Mouse (Mus musculus): ENCODE data around the gene Ugt1a1. TPM values are rescaled to one million over a fixed set of nuclear protein-coding genes. Genes with fewer than 3 reads are reported as not detected.
A peak's percentile ranks its signal among the peaks of the same experiment; 100 is the strongest.

The Ugt1a1 gene
- polyA plus RNA-seq, 1 experiment from 2014 or later: not detected

DNA sequence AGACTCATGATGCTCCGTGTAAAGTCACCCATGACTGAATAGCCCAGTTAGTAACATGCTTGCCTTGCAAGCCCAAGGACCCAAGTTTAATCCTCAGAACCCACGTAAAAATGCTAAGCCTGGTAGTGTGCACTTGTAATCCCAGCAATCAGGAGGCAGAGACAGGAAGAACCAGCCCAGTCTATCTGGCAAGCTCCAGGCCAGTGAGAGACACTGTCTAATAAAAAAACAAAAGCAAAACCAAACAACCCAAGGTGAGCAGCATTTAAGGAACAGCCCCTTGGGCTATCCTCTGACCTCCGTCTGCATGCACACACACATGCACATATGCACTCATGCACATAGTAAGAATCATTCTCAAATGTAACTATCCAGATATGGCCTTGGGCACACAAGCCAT lies 17.8 kb downstream of the Ugt1a1 start:
- no peaks in the 10 kb centered on the region for H3K36me3 ChIP-seq (ENCODE audit: control insufficient read depth, insufficient read depth, low read length)
- peaks cover 92% of the 10 kb centered on the region for H3K9me3 ChIP-seq (replicated peaks; ENCODE audit: control insufficient read depth, low read length)
- H3K27me3 ChIP-seq (ENCODE audit: control insufficient read depth, insufficient read depth, low read length): no peaks in the 10 kb centered on the region
- no peak overlapping the region for H3K27ac ChIP-seq (ENCODE audit: low read depth, low read length)
- no peak overlapping the region for H3K9ac ChIP-seq (ENCODE audit: low read depth, low read length)
- no peak overlapping the region for H3K4me2 ChIP-seq
- no peak overlapping the region for H3K4me3 ChIP-seq (ENCODE audit: low read depth, low read length)
- 71% methylated on average over 3 of the region's 3 CpGs for WGBS (ENCODE audit: insufficient replicate concordance)
- ATAC-seq (replicated peaks; ENCODE audit: insufficient number of reproducible peaks, low FRiP score, low TSS enrichment): no peak
- no peaks in the 10 kb centered on the region for H3K4me1 ChIP-seq (ENCODE audit: control insufficient read depth, insufficient read depth, low read length)

DNA sequence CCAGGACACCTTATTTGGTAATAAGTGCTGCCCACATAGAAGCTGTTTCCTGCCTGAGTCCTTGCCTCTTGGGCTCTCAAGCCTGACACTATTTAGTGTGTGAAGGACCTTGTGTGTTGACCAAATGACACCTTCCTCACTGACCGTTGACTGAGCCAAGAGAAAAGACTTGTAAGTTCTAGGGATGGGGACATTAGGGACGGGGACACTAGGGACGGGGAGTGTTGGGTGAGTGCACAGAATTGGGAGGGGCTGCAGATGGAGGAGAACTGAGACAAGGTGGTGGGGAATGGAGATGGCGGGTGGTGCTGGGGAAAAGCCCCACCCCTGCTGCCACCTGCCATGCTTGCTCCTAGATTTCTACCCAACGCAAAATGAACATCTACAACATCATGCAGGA lies 18.2 kb downstream of the Ugt1a1 start:
- 0 out of 2 replicates have a peak, but pooled peaks have one; percentile 3 for ATAC-seq (replicated peaks; ENCODE audit: insufficient number of reproducible peaks, low FRiP score, low TSS enrichment)
- Histone ChIP-seq H3K27me3 (ENCODE audit: control insufficient read depth, insufficient read depth, low read length) (no peaks in the 10 kb centered on the region), H3K4me2 (no peak overlapping the region), H3K27ac (ENCODE audit: low read depth, low read length) (no peak overlapping the region), H3K36me3 (ENCODE audit: control insufficient read depth, insufficient read depth, low read length) (no peaks in the 10 kb centered on the region), H3K9ac (ENCODE audit: low read depth, low read length) (no peak overlapping the region), H3K4me3 (ENCODE audit: low read depth, low read length) (no peak overlapping the region), H3K4me1 (ENCODE audit: control insufficient read depth, insufficient read depth, low read length) (no peaks in the 10 kb centered on the region), H3K9me3 (replicated peaks; ENCODE audit: control insufficient read depth, low read length) (peaks cover 96% of the 10 kb centered on the region)
- WGBS (ENCODE audit: insufficient replicate concordance): 76% methylated on average over 5 of the region's 5 CpGs

DNA sequence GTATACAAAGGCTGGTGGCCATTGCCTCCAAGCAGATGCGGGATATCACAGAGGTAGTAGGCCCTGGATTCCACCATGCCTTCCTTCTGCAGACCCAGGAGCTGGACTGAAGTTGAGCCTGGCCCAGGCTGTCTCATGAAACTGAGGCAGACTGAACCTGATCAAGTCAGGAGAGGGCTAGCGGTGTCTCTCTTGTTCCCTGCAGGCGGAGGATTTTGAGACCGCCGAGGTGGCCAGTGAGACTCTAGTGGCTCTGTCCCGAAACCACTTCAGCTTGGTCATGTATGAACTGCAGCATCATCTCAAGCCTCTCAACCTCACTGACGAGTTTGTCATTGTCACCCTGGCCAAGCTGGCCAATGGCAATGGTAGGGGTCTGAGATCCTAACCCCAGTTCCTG lies 18.7 kb downstream of the Ugt1a1 start:
- Histone ChIP-seq H3K9me3 (replicated peaks; ENCODE audit: control insufficient read depth, low read length) (peaks cover 99% of the 10 kb centered on the region), H3K4me2 (no peak overlapping the region), H3K9ac (ENCODE audit: low read depth, low read length) (no peak overlapping the region), H3K27ac (ENCODE audit: low read depth, low read length) (no peak overlapping the region), H3K4me1 (ENCODE audit: control insufficient read depth, insufficient read depth, low read length) (no peaks in the 10 kb centered on the region), H3K4me3 (ENCODE audit: low read depth, low read length) (no peak overlapping the region), H3K27me3 (ENCODE audit: control insufficient read depth, insufficient read depth, low read length) (no peaks in the 10 kb centered on the region), H3K36me3 (ENCODE audit: control insufficient read depth, insufficient read depth, low read length) (no peaks in the 10 kb centered on the region)
- no peak for ATAC-seq (replicated peaks; ENCODE audit: insufficient number of reproducible peaks, low FRiP score, low TSS enrichment)
- 69% methylated on average over 7 of the region's 7 CpGs for WGBS (ENCODE audit: insufficient replicate concordance)

DNA sequence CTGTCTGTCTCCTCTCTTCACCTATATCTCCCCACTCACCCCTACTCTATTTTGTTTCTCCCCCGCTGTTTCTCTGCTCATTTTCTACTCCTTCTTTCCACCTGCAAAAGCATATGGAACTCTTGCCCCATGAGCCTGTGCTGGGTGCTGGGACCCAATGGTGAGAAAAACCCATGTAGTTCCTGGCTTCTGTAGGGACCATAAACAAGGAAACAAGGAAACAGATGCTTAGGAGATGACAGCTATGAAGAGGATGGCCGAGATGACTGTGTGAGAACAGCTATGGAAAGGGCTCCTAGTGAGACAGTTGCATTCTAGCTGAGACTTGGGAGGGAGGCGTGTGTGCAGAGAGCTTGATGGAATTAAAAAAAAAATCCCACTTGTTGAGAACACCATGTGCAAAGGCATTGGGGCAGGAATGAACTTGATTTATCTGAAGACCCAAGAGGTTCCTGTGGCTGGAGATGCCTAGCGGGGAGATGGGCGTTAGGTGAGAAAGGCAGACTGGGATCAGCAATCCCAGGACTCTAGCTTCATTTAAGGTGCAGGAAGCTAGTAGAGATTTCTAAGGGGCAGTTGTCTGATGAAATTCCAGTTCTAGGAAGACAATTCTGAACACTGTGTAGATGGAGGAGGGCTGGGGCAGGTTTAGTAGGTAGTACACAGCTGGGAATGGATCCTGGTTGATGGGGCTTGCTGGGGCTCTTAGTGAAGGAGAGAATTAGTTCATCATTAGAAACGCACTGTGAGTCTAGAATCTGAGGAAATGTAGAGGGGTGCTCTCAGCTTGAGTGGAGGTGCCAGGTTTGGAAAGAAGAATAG lies 19.4 kb downstream of the Ugt1a1 start:
- Histone ChIP-seq H3K4me3 (ENCODE audit: low read depth, low read length) (no peak overlapping the region), H3K4me1 (ENCODE audit: control insufficient read depth, insufficient read depth, low read length) (no peaks in the 10 kb centered on the region), H3K27me3 (ENCODE audit: control insufficient read depth, insufficient read depth, low read length) (no peaks in the 10 kb centered on the region), H3K4me2 (no peak overlapping the region), H3K9me3 (replicated peaks; ENCODE audit: control insufficient read depth, low read length) (peaks cover 99% of the 10 kb centered on the region), H3K9ac (ENCODE audit: low read depth, low read length) (no peak overlapping the region), H3K27ac (ENCODE audit: low read depth, low read length) (no peak overlapping the region), H3K36me3 (ENCODE audit: control insufficient read depth, insufficient read depth, low read length) (no peaks in the 10 kb centered on the region)
- WGBS (ENCODE audit: insufficient replicate concordance): 69% methylated on average over 6 of the region's 6 CpGs
- ATAC-seq (replicated peaks; ENCODE audit: insufficient number of reproducible peaks, low FRiP score, low TSS enrichment): no peak

DNA sequence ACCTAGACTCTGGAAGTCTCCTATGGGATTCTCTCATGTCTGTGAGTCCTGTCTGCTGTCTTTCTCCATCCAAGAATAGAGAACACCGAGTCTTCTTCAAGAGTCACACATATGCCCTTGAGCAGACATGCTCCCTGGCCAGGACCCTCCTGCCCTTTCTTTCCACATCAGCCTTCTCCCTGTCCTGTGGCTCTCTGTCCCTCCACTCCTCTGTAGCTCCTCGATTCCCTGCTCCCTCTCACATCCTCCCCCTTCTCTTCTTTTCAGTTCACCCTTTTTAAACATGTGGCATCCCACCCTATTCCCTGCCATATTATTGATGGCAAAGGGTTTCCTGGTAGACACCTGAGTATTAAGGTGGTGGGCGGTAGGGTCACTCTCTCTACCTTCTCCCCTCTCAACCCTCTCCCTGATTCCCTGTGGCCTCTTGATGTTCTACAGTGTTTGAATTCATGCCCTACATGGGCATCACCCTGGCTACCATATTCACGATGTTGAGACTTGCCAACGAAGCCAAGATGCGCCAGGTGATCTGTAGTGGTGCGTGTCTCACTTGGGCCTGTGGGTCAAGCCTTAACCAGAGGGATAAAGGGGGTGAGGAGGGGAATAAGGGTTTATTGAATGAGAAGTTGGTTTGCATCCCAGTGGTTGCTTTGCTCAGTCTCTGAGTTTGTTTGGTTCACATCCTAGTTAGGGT lies 20.2 kb downstream of the Ugt1a1 start:
- H3K4me2 ChIP-seq: no peak overlapping the region
- no peaks in the 10 kb centered on the region for H3K4me1 ChIP-seq (ENCODE audit: control insufficient read depth, insufficient read depth, low read length)
- ATAC-seq (replicated peaks; ENCODE audit: insufficient number of reproducible peaks, low FRiP score, low TSS enrichment): no peak
- H3K9ac ChIP-seq (ENCODE audit: low read depth, low read length): no peak overlapping the region
- peaks cover 96% of the 10 kb centered on the region for H3K9me3 ChIP-seq (replicated peaks; ENCODE audit: control insufficient read depth, low read length)
- no peak overlapping the region for H3K4me3 ChIP-seq (ENCODE audit: low read depth, low read length)
- WGBS (ENCODE audit: insufficient replicate concordance): 60% methylated on average over 7 of the region's 7 CpGs
- H3K27ac ChIP-seq (ENCODE audit: low read depth, low read length): no peak overlapping the region
- H3K36me3 ChIP-seq (ENCODE audit: control insufficient read depth, insufficient read depth, low read length): no peaks in the 10 kb centered on the region
- no peaks in the 10 kb centered on the region for H3K27me3 ChIP-seq (ENCODE audit: control insufficient read depth, insufficient read depth, low read length)

DNA sequence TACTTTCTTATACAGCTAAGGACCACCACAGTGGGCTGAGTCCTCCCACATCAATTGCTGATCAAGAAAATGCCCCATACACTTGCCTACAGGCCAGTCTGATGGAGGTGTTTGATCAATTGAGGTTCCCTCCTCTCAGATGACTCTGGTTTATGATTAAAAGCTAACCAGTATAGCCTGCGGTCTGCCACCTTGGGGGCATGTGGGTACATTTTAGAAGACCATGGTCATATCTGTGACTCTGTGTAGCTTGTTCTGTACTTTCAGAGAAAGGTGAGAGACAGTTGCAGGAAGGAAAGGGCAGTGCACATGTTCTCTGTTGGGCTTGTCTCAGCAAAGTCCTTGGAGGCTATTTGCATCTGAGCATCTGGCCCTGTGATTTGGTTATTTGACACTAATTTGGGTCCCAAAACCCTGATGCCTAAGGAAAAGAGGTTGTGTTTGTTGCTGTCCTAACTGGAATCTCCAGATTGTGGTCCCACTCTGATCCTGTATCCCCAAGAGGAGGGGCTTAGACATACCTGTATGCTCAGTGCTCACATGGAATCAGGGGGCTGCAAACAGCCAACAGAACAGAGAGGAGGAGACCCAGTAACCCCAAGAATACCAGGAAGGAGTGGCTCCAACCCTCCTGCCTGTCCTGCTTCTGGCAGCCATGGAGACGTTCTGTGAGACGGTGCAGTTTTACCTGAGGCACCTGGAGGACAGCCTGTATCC lies 21.1 kb downstream of the Ugt1a1 start:
- Histone ChIP-seq H3K9me3 (replicated peaks; ENCODE audit: control insufficient read depth, low read length) (peaks cover 97% of the 10 kb centered on the region), H3K4me1 (ENCODE audit: control insufficient read depth, insufficient read depth, low read length) (no peaks in the 10 kb centered on the region), H3K4me2 (no peak overlapping the region), H3K27me3 (ENCODE audit: control insufficient read depth, insufficient read depth, low read length) (no peaks in the 10 kb centered on the region), H3K9ac (ENCODE audit: low read depth, low read length) (no peak overlapping the region), H3K36me3 (ENCODE audit: control insufficient read depth, insufficient read depth, low read length) (no peaks in the 10 kb centered on the region), H3K27ac (ENCODE audit: low read depth, low read length) (no peak overlapping the region), H3K4me3 (ENCODE audit: low read depth, low read length) (no peak overlapping the region)
- 51% methylated on average over 3 of the region's 3 CpGs for WGBS (ENCODE audit: insufficient replicate concordance)
- no peak for ATAC-seq (replicated peaks; ENCODE audit: insufficient number of reproducible peaks, low FRiP score, low TSS enrichment)

DNA sequence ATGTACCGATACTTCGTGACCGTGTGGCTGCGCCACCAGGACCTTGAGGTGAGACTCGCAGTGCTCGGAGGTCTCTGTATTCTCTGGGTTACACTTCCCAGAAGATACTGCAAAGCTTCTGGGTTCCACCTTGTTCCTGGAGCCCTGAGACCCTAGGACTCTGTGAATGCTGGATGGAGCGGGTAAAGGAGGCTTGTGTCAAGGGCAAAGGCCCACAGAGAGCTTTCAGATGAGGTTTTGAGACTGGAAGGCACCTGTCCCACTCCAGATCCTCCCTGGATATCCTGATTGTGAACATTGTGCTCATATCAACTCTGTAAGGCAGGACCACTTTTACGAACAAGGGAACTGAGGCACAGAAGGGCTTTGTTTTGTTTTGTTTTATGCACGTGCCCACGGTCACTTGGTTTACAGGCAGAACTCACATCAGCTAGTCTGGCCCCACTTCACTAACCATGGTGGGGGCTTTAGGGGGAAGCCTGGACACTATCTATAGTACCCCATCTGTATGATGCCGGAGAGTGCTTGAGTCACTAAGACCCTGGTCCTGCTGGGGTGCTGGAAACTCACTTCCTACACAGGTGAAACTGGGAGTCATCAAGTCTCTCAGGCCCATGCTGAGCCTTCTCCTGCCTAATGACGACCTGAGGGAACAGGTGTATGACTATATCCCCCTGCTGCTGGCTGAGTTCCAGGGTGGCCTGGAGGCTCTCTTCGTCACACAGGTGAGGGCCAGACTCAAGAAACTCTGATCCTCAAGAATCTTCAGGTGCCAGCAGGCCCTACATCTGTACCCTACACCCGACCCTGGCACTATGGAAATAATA lies 21.9 kb downstream of the Ugt1a1 start:
- Histone ChIP-seq H3K27me3 (ENCODE audit: control insufficient read depth, insufficient read depth, low read length) (no peaks in the 10 kb centered on the region), H3K4me2 (no peak overlapping the region), H3K9me3 (replicated peaks; ENCODE audit: control insufficient read depth, low read length) (peaks cover 97% of the 10 kb centered on the region), H3K4me3 (ENCODE audit: low read depth, low read length) (no peak overlapping the region), H3K9ac (ENCODE audit: low read depth, low read length) (no peak overlapping the region), H3K4me1 (ENCODE audit: control insufficient read depth, insufficient read depth, low read length) (no peaks in the 10 kb centered on the region), H3K27ac (ENCODE audit: low read depth, low read length) (no peak overlapping the region), H3K36me3 (ENCODE audit: control insufficient read depth, insufficient read depth, low read length) (no peaks in the 10 kb centered on the region)
- no peak for ATAC-seq (replicated peaks; ENCODE audit: insufficient number of reproducible peaks, low FRiP score, low TSS enrichment)
- WGBS (ENCODE audit: insufficient replicate concordance): 66% methylated on average over 14 of the region's 14 CpGs

DNA sequence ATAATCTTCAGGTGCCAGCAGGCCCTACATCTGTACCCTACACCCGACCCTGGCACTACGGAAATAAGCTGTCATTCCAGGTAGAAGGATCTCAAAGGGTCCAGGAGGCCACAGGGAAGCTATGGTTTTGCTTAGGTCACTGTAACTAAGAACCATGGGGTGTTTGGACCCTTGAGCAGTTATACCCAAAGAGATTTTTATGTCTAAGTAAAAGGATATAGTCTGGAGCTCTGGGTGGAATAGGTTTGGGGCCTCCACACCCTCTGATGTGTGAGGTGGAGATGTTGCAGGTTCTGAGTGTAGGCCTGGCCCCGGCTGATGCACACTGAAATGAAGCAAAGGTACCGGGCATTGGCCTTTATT lies 22.5 kb downstream of the Ugt1a1 start:
- WGBS (ENCODE audit: insufficient replicate concordance): 62% methylated on average over 4 of the region's 4 CpGs
- Histone ChIP-seq H3K27ac (ENCODE audit: low read depth, low read length) (no peak overlapping the region), H3K27me3 (ENCODE audit: control insufficient read depth, insufficient read depth, low read length) (no peaks in the 10 kb centered on the region), H3K4me3 (ENCODE audit: low read depth, low read length) (no peak overlapping the region), H3K9ac (ENCODE audit: low read depth, low read length) (no peak overlapping the region), H3K36me3 (ENCODE audit: control insufficient read depth, insufficient read depth, low read length) (no peaks in the 10 kb centered on the region), H3K9me3 (replicated peaks; ENCODE audit: control insufficient read depth, low read length) (peaks cover 97% of the 10 kb centered on the region), H3K4me2 (no peak overlapping the region), H3K4me1 (ENCODE audit: control insufficient read depth, insufficient read depth, low read length) (no peaks in the 10 kb centered on the region)
- ATAC-seq (replicated peaks; ENCODE audit: insufficient number of reproducible peaks, low FRiP score, low TSS enrichment): no peak
